Mouse (Mus musculus) hindbrain, postnatal 0 days (tissue): ENCODE data around the gene Zfp595. TPM values are rescaled to one million over a fixed set of nuclear protein-coding genes. Genes with fewer than 3 reads are reported as not detected.
"Not testable (repeated sequence)": the region's sequence is repeated elsewhere in the genome, so short reads cannot be mapped to it uniquely, and the experiment has no call there.

Source experiments
- ATAC-seq: fragments of 200-750 bp; cut with Nextera tagmentation; 2 replicates; pipeline ENCODE4 v1.8.0; 2017; ENCODE audit warnings: mild to moderate bottlenecking, moderate TSS enrichment, moderate library complexity
- DNase-seq: peaks from one replicate; pipeline ENCODE4 v3.0.0-alpha.2; 2015; ENCODE audit warnings: low spot score
- H3K27ac ChIP-seq: fragments of 300-500 bp; sonication (generic); 2 replicates; pipeline ENCODE4 v1.5.1; 2014; ENCODE audit warnings: mild to moderate bottlenecking
- H3K27me3 ChIP-seq: fragments of 300-500 bp; sonication (generic); 2 replicates; pipeline ENCODE4 v1.6.1; 2014; ENCODE audit warnings: low read length, mixed read lengths; ENCODE audit not compliant: insufficient read depth
- H3K36me3 ChIP-seq: fragments of 300-500 bp; sonication (generic); 2 replicates; pipeline ENCODE4 v1.6.1; 2014; ENCODE audit warnings: low read length, mixed read lengths; ENCODE audit not compliant: insufficient read depth
- H3K4me1 ChIP-seq: fragments of 300-500 bp; sonication (generic); 2 replicates; pipeline ENCODE4 v1.6.1; 2014; ENCODE audit warnings: antibody characterized with exemption, low read length, mixed read lengths; ENCODE audit not compliant: insufficient read depth
- H3K4me2 ChIP-seq: fragments of 300-500 bp; sonication (generic); 2 replicates; pipeline ENCODE4 v1.6.1; 2014; ENCODE audit warnings: low read depth, mild to moderate bottlenecking, low read length, moderate library complexity, mixed read lengths
- H3K4me3 ChIP-seq: fragments of 300-500 bp; sonication (generic); 2 replicates; pipeline ENCODE4 v1.5.1; 2014; ENCODE audit warnings: low read length
- H3K9ac ChIP-seq: fragments of 300-500 bp; sonication (generic); replicated peaks from 2 replicates; pipeline ENCODE4 v1.6.1; 2014; ENCODE audit warnings: mild to moderate bottlenecking, low read length, moderate library complexity, mixed read lengths
- H3K9me3 ChIP-seq: fragments of 300-500 bp; sonication (generic); 2 replicates; pipeline ENCODE4 v1.6.1; 2016; ENCODE audit warnings: low read length, mixed read lengths
- CTCF ChIP-seq: IDR thresholded peaks from 2 replicates; pipeline ENCODE4 v1.5.1; 2016; ENCODE audit warnings: antibody characterized with exemption, control low read depth, low read depth
- WGBS: fragments of 180-500 bp; shearing (Covaris S2); extraction: QIAGEN DNeasy Blood & Tissue Kit; methylation state at CpG from one replicate; pipeline ENCODE4 v1.1.7; 2014; 5-methylcytosine and 5-hydroxymethylcytosine counted together
- polyA plus RNA-seq: library from polyadenylated mRNA; unstranded; fragments of >200 nt; fragmentation: Nextera tagmentation; extraction: Ambion mirVana; gene quantifications from 2 replicates; pipeline ENCODE4 v1.2.1, GENCODE M21; 2015
- total RNA-seq: library from RNA; depleted of rRNA; stranded (reverse); fragments of >200 nt; gene quantifications from 2 replicates; pipeline ENCODE4 v1.2.3, GENCODE M21; 2014; rRNA removed

The Zfp595 gene
- total and polyA plus RNA-seq, 2 experiments from 2014 or later, result 0.66 to 2.5 TPM

DNA sequence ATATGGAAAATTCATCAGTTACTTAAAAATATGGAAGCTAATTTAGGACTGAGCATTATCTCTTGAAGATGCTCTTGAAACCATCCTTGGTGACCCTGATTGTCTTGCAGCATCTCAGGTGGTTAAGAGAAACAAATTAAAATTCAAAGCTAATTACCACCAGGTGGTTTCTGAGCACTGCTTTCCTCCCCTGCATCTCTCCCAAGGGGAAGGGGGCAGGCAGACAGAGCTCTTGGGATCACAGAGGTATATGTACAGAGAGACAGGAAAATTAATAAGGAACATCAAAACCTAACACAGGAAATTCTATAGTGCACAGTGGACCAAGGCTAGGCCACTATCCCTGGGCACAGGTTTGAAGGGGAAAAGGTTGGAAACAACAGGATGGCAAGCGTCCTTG lies 507 bp upstream of the Zfp595 start:
- peak overlapping the region; percentile 21; the same call in 1 of the 2 replicates for H3K27ac ChIP-seq
- no peaks in the 10 kb centered on the region; the same call in 1 of the 2 replicates for H3K9me3 ChIP-seq
- peak; percentile 7 for DNase-seq
- H3K36me3 ChIP-seq, result no peaks in the 10 kb centered on the region
- H3K4me2 ChIP-seq, result peak overlapping the region; percentile 66
- TF ChIP-seq CTCF, result no peak
- ATAC-seq, result peak; percentile 19
- peak overlapping the region; percentile 51 for H3K4me3 ChIP-seq
- peaks cover 4% of the 10 kb centered on the region; the same call in 1 of the 2 replicates for H3K4me1 ChIP-seq
- peak overlapping the region; percentile 48 for H3K9ac ChIP-seq
- WGBS, result 69% methylated on average over 1 of the region's 1 CpGs
- H3K27me3 ChIP-seq, result no peaks in the 10 kb centered on the region

DNA sequence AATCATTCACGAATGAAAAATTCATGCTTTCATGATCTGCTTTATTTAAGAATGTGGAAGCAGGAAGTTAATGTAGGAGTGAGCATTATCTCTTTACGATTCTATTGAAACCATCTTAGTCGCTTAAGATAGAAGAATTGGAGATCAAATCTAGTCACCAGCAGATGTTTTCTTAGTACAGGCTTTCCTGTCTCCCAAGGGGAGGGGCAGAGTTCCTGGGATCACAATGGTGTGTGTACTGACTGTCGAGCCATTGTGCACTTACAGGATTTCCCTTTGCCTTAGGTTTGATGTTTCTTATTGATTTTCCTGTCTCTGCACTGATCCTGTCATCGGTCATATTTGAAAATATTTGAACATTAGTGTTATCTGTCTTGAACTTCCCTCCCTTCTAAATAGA lies 25.7 kb downstream of the Zfp595 start:
- DNase-seq (peak; percentile 8), ATAC-seq (peak; percentile 60)
- no peaks in the 10 kb centered on the region for H3K27me3 ChIP-seq
- H3K36me3 ChIP-seq, result no peaks in the 10 kb centered on the region
- H3K4me2 ChIP-seq, result peak overlapping the region; percentile 84
- H3K4me3 ChIP-seq, result peak overlapping the region; percentile 80
- H3K9ac ChIP-seq, result peak overlapping the region; percentile 77; the same call in 1 of the 2 replicates
- peak overlapping the region; percentile 82 for H3K27ac ChIP-seq
- no peaks in the 10 kb centered on the region for H3K9me3 ChIP-seq
- peaks cover 6% of the 10 kb centered on the region; the same call in 1 of the 2 replicates for H3K4me1 ChIP-seq
- no peak for TF ChIP-seq CTCF
- WGBS, result 32% methylated on average over 5 of the region's 5 CpGs

DNA sequence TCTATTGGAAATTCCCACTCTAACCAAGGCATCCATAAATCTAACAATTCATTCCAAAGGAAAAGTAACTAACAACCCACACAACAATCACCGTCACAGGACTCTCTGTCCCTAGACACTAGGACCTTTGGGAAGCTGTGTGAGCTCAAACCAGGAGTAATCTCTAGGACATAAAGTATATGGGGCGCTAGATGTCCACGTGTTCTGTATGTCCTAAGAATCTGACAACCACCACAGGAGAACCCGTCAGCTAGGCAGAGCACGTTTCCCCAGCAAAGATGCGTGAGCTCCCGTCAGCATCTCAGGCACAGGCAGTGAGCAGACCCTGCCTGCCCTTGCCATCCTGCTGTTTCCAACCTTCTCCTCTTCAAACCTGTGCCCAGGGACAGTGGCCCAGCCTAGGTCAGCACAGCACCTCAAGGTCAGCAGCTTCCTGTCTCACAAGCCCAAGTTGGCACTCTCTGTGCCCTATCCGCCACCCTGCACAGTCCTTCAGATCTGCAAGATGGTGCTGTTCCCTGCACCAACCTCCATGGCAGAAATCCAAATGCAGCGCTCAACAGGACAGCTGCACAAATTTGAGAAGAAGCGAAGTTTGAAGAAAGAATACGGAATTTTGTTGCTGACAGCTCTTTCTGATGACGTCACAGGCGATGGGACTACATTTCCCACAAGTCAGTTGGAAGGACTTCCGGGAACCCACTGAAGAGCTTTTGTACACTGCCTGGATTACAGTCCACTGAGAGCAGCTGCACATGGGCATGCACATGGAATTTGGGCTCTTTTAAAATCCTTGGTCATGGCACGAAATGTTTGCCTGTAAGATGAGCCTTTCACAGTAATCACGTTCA lies 26.3 kb downstream of the Zfp595 start, which contains the start of gene Zfp457:
Gene Zfp457 (minus strand): TSS at position 664 of the 851 bp plus-strand sequence.
- peak within 1 kb of the TSS; percentile 80 for H3K4me3 ChIP-seq
- H3K27ac ChIP-seq, result peak within 1 kb of the TSS; percentile 82
- H3K4me1 ChIP-seq, result peaks cover 6% of the 10 kb centered on the region; the same call in 1 of the 2 replicates
- H3K4me2 ChIP-seq, result peak within 1 kb of the TSS; percentile 84
- peak; percentile 32 for TF ChIP-seq CTCF
- H3K9me3 ChIP-seq, result no peaks in the 10 kb centered on the region
- ATAC-seq (peak; percentile 99), DNase-seq (peak; percentile 96)
- peak within 1 kb of the TSS; percentile 77 for H3K9ac ChIP-seq
- 8% methylated on average over 16 of the region's 16 CpGs for WGBS
- no peaks in the 10 kb centered on the region for H3K27me3 ChIP-seq
- no peaks in the 10 kb centered on the region for H3K36me3 ChIP-seq

DNA sequence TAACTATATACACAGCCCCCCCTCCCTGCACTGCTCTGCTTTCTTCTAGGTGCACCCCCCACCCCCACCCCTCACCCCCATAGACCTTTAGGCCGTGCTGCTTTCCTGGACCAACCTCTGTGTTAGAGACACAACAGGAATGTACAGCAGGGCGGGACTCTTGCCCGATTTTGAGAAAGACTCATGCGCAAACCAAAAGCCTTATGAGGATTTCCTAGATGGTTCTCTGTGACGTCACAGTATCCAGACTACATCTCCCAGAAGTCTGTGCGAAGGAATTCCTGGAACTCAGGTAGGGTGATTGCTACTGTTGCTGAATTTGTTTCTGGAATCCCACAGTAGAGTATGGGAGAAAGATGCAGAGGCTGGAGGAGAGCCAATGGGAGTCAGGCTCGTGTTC lies 54.1 kb downstream of the Zfp595 start, which contains the start of gene Zfp458:
Gene Zfp458 (minus strand): TSS at position 153 of the 400 bp plus-strand sequence.
- no peaks in the 10 kb centered on the region for H3K36me3 ChIP-seq
- H3K27ac ChIP-seq, result no peak within 1 kb of the TSS
- no peak within 1 kb of the TSS for H3K9ac ChIP-seq
- H3K9me3 ChIP-seq, result no peaks in the 10 kb centered on the region
- 0 out of 2 replicates have a peak within 1 kb of the TSS, but pooled peaks have one; percentile 2 for H3K4me2 ChIP-seq
- H3K4me1 ChIP-seq, result no peaks in the 10 kb centered on the region
- no peaks in the 10 kb centered on the region for H3K27me3 ChIP-seq
- no peak within 1 kb of the TSS for H3K4me3 ChIP-seq
- TF ChIP-seq CTCF, result no peak
- 53% methylated on average over 7 of the region's 7 CpGs for WGBS
- DNase-seq (peak; percentile 42), ATAC-seq (peak; percentile 56; the same call in 1 of the 2 replicates)

DNA sequence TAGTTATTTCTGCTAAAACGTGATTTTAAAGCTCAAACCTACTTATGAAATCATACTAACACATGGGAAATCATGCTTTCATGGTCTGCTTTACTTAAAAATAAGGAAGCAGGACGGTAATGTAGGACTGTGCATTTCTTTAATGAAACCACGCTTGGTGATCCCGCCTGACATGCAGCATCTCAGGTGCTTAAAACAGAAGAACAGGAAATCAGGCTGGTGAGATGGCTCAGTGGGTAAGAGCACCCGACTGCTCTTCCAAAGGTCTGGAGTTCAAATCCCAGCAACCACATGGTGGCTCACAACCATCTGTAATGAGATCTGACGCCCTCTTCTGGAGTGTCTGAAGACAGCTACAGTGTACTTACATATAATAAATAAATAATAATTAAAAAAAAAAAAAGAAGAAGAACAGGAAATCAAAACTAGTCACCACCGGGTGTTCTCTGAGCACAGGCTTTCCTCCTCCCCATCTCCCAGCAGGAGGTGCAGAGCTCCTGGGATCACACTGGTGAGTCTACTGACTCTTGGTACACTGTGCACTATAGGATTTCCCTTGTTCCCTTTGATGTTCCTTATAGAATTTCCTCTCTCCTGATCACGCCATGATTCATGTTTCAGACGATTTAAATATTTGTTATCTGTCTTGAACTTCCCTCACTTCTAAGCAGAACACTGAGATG lies 62.8 kb downstream of the Zfp595 start:
- H3K4me1 ChIP-seq, H3K36me3 ChIP-seq, H3K9me3 ChIP-seq, H3K27me3 ChIP-seq, DNase-seq: not testable (repeated sequence)
- Histone ChIP-seq H3K4me3 (peak overlapping the region; percentile 74), H3K4me2 (peak overlapping the region; percentile 63), H3K9ac (peak overlapping the region; percentile 53), H3K27ac (peak overlapping the region; percentile 69; the same call in 1 of the 2 replicates)
- peak; percentile 69; the same call in 1 of the 2 replicates for ATAC-seq
- 40% methylated on average over 8 of the region's 9 CpGs for WGBS

DNA sequence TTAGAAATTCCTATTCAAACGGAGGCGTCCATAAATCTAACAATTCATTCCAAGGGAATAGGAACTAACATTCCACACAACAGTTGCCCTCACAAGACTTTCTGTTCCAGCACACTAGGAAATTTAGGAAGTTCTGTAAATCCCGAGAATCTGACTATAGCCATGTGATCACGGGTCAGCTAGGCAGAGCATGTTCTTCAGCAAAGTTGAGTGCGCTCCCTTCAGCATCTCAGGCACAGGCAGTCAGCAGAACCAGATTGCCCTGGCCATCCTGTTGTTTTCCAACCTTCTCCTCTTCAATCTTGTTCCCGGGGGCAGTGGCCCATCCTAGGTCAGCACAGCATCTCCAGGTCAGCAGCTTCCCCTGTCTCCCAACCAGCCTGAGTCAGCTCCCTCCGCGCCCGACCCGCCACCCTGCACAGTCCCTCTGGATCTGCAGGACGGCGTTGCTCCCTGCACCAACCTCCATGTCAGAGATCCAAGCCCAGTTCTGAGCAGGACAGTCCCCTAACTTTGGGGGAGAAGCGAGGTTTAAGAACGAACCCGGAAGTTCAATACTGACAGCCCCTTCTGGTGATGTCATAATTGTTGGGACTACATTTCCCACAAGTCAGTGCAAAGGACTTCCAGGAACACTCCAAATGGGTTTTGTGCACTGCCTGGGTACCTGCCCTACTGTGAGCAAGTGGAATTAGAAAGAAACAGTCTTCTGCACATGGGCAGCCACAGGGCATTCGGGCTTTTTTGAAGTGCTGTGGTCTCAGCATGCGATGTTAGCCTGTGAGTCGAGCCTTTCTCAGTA lies 63.6 kb downstream of the Zfp595 start:
- H3K4me1 ChIP-seq, result no peaks in the 10 kb centered on the region
- TF ChIP-seq CTCF, result no peak
- 7% methylated on average over 18 of the region's 18 CpGs for WGBS

More for the DNA sequence above, 63.6 kb downstream of the Zfp595 start:
- peak overlapping the region; percentile 74 for H3K4me3 ChIP-seq
- no peaks in the 10 kb centered on the region for H3K36me3 ChIP-seq
- peak; percentile 90 for DNase-seq
- H3K27me3 ChIP-seq, result no peaks in the 10 kb centered on the region
- H3K27ac ChIP-seq, result peak overlapping the region; percentile 69
- H3K4me2 ChIP-seq, result peak overlapping the region; percentile 63
- H3K9me3 ChIP-seq, result peaks cover 8% of the 10 kb centered on the region
- ATAC-seq, result peak; percentile 99
- H3K9ac ChIP-seq, result peak overlapping the region; percentile 53

Other genes with a start within 250 kb of the Zfp595 start
- 1.8 and 4.2 TPM in 2 replicates for gene Zfp708, start 234.6 kb downstream of the Zfp595 start, total RNA-seq
- 3.9 and 4.6 TPM in 2 replicates for gene Zfp708, start 234.6 kb downstream of the Zfp595 start, polyA plus RNA-seq
- 0.43 and 2.7 TPM in 2 replicates for gene Gm28557, start 224.0 kb downstream of the Zfp595 start, total RNA-seq
- 0.78 and 1.3 TPM in 2 replicates for gene Gm28557, start 224.0 kb downstream of the Zfp595 start, polyA plus RNA-seq
- gene Rslcan18, start 216.3 kb downstream of the Zfp595 start, total RNA-seq, result 0.05 TPM in 1 of 2 replicates, not detected in the other
- gene Rslcan18, start 216.3 kb downstream of the Zfp595 start, polyA plus RNA-seq, result not detected in 2 replicates
- gene Zfp759, start 210.9 kb downstream of the Zfp595 start, total RNA-seq, result 4.8 and 5.9 TPM in 2 replicates
- 2.2 and 2.5 TPM in 2 replicates for gene Zfp759, start 210.9 kb downstream of the Zfp595 start, polyA plus RNA-seq
- 3.0 and 7.3 TPM in 2 replicates for gene Rsl1, start 159.4 kb downstream of the Zfp595 start, total RNA-seq
- 2.3 and 2.8 TPM in 2 replicates for gene Rsl1, start 159.4 kb downstream of the Zfp595 start, polyA plus RNA-seq
- 0.79 and 1.0 TPM in 2 replicates for gene Zfp455, start 138.1 kb downstream of the Zfp595 start, total RNA-seq
- gene Zfp455, start 138.1 kb downstream of the Zfp595 start, polyA plus RNA-seq, result 0.80 and 1.6 TPM in 2 replicates
- gene Zfp458, start 54.1 kb downstream of the Zfp595 start, total RNA-seq, result 5.2 and 11.1 TPM in 2 replicates
- 3.2 and 4.3 TPM in 2 replicates for gene Zfp458, start 54.1 kb downstream of the Zfp595 start, polyA plus RNA-seq
- 1.6 and 3.7 TPM in 2 replicates for gene Zfp457, start 26.1 kb downstream of the Zfp595 start, total RNA-seq
- gene Zfp457, start 26.1 kb downstream of the Zfp595 start, polyA plus RNA-seq, result 0.73 and 0.81 TPM in 2 replicates
- gene Gm28044, start 28.0 kb upstream of the Zfp595 start, total RNA-seq, result not detected in 2 replicates
- 0.51 TPM in 1 of 2 replicates, not detected in the other for gene Gm28044, start 28.0 kb upstream of the Zfp595 start, polyA plus RNA-seq
- 0.43 and 0.84 TPM in 2 replicates for gene Zfp953, start 28.0 kb upstream of the Zfp595 start, total RNA-seq
- gene Zfp953, start 28.0 kb upstream of the Zfp595 start, polyA plus RNA-seq, result 0.23 and 0.24 TPM in 2 replicates
- not detected in 2 replicates for gene Gm28041, start 43.2 kb upstream of the Zfp595 start, total RNA-seq
- gene Gm28041, start 43.2 kb upstream of the Zfp595 start, polyA plus RNA-seq, result not detected in 2 replicates
- 0.14 and 0.37 TPM in 2 replicates for gene Zfp456, start 43.2 kb upstream of the Zfp595 start, total RNA-seq
- 0.24 and 0.33 TPM in 2 replicates for gene Zfp456, start 43.2 kb upstream of the Zfp595 start, polyA plus RNA-seq
- 1.3 and 2.9 TPM in 2 replicates for gene Zfp429, start 67.2 kb upstream of the Zfp595 start, total RNA-seq
- gene Zfp429, start 67.2 kb upstream of the Zfp595 start, polyA plus RNA-seq, result 1.0 and 2.1 TPM in 2 replicates
- gene Zfp459, start 88.8 kb upstream of the Zfp595 start, total RNA-seq, result 0.78 and 3.0 TPM in 2 replicates
- 0.63 and 1.6 TPM in 2 replicates for gene Zfp459, start 88.8 kb upstream of the Zfp595 start, polyA plus RNA-seq
- 4.0 and 12.6 TPM in 2 replicates for gene Zfp874a, start 119.1 kb upstream of the Zfp595 start, total RNA-seq
- 3.5 and 3.9 TPM in 2 replicates for gene Zfp874a, start 119.1 kb upstream of the Zfp595 start, polyA plus RNA-seq
- 9.7 and 12.7 TPM in 2 replicates for gene Zfp874b, start 151.7 kb upstream of the Zfp595 start, total RNA-seq
- 2.0 and 2.4 TPM in 2 replicates for gene Zfp874b, start 151.7 kb upstream of the Zfp595 start, polyA plus RNA-seq
- gene Zfp58, start 168.0 kb upstream of the Zfp595 start, total RNA-seq, result 3.0 and 3.6 TPM in 2 replicates
- gene Zfp58, start 168.0 kb upstream of the Zfp595 start, polyA plus RNA-seq, result 3.7 and 4.4 TPM in 2 replicates
- not detected in 2 replicates for gene Gm26965, start 193.6 kb upstream of the Zfp595 start, total RNA-seq
- gene Gm26965, start 193.6 kb upstream of the Zfp595 start, polyA plus RNA-seq, result 0.45 TPM in 1 of 2 replicates, not detected in the other
- 22.8 and 23.4 TPM in 2 replicates for gene Zfp87, start 193.6 kb upstream of the Zfp595 start, total RNA-seq
- gene Zfp87, start 193.6 kb upstream of the Zfp595 start, polyA plus RNA-seq, result 27.0 and 33.3 TPM in 2 replicates
- 14.3 and 23.1 TPM in 2 replicates for gene Zfp748, start 221.3 kb upstream of the Zfp595 start, total RNA-seq
- gene Zfp748, start 221.3 kb upstream of the Zfp595 start, polyA plus RNA-seq, result 7.6 and 7.8 TPM in 2 replicates